Mouse (Mus musculus): Measurements from ENCODE around the gene Prtn3. TPM values are rescaled to one million over a fixed set of nuclear protein-coding genes. Genes with fewer than 3 reads are reported as not detected.
"Not testable (repeated sequence)": the region's sequence is repeated elsewhere in the genome, so short reads cannot be mapped to it uniquely, and the experiment has no call there.

Gene Prtn3
- polyA plus RNA-seq, 1 experiment, result not detected

GRCm38 (mm10) chr10:79873313-79873712 lies 963 bp upstream of the Prtn3 start:
- Histone ChIP-seq H3K4me3 (ENCODE audit: insufficient read depth, low read length) (no peak overlapping the region), H3K4me1 (ENCODE audit: control insufficient read depth, insufficient read depth, low read length) (peaks cover 11% of the 10 kb centered on the region), H3K27ac (ENCODE audit: insufficient read depth, low read depth, low read length) (no peak overlapping the region)
- TF ChIP-seq CTCF (IDR thresholded peaks at IDR 0.05; ENCODE audit: low read depth, low read length) (no peak), POLR2A (IDR thresholded peaks at IDR 0.05; ENCODE audit: borderline replicate concordance, low read depth, low read length) (no peak)

GRCm38 (mm10) chr10:79873715-79874289 lies 474 bp upstream of the Prtn3 start:
- Histone ChIP-seq H3K27ac (ENCODE audit: insufficient read depth, low read depth, low read length) (no peak overlapping the region), H3K4me1 (ENCODE audit: control insufficient read depth, insufficient read depth, low read length) (peaks cover 15% of the 10 kb centered on the region), H3K4me3 (ENCODE audit: insufficient read depth, low read length) (peak overlapping the region; percentile 60)
- TF ChIP-seq CTCF (IDR thresholded peaks at IDR 0.05; ENCODE audit: low read depth, low read length) (no peak), POLR2A (IDR thresholded peaks at IDR 0.05; ENCODE audit: borderline replicate concordance, low read depth, low read length) (no peak)

GRCm38 (mm10) chr10:79877174-79877573 lies 2.9 kb downstream of the Prtn3 start:
- no peak for TF ChIP-seq POLR2A (IDR thresholded peaks at IDR 0.05; ENCODE audit: borderline replicate concordance, low read depth, low read length)
- no peak for TF ChIP-seq CTCF (IDR thresholded peaks at IDR 0.05; ENCODE audit: low read depth, low read length)
- Histone ChIP-seq H3K4me3 (ENCODE audit: insufficient read depth, low read length) (0 out of 2 replicates have a peak overlapping the region, but pooled peaks have one; percentile 5), H3K4me1 (ENCODE audit: control insufficient read depth, insufficient read depth, low read length) (peaks cover 23% of the 10 kb centered on the region), H3K27ac (ENCODE audit: insufficient read depth, low read depth, low read length) (peak overlapping the region; percentile 76)

- Histone ChIP-seq H3K4me3 (ENCODE audit: insufficient read depth, low read length) (peak overlapping the region; percentile 30), H3K4me1 (ENCODE audit: control insufficient read depth, insufficient read depth, low read length) (peaks cover 24% of the 10 kb centered on the region), H3K27ac (ENCODE audit: insufficient read depth, low read depth, low read length) (peak overlapping the region; percentile 76)
- TF ChIP-seq CTCF (IDR thresholded peaks at IDR 0.05; ENCODE audit: low read depth, low read length) (no peak), POLR2A (IDR thresholded peaks at IDR 0.05; ENCODE audit: borderline replicate concordance, low read depth, low read length) (no peak)
These were observed 3.5 kb downstream of the Prtn3 start for GRCm38 (mm10) chr10:79877757-79878156.

GRCm38 (mm10) chr10:79879527-79879926 lies 5.3 kb downstream of the Prtn3 start:
- Histone ChIP-seq H3K4me1 (ENCODE audit: control insufficient read depth, insufficient read depth, low read length) (peaks cover 40% of the 10 kb centered on the region), H3K27ac (ENCODE audit: insufficient read depth, low read depth, low read length) (no peak overlapping the region), H3K4me3 (ENCODE audit: insufficient read depth, low read length) (no peak overlapping the region)
- TF ChIP-seq POLR2A (IDR thresholded peaks at IDR 0.05; ENCODE audit: borderline replicate concordance, low read depth, low read length) (no peak), CTCF (IDR thresholded peaks at IDR 0.05; ENCODE audit: low read depth, low read length) (no peak)

- Histone ChIP-seq H3K4me3 (ENCODE audit: insufficient read depth, low read length) (no peak overlapping the region), H3K27ac (ENCODE audit: insufficient read depth, low read depth, low read length) (no peak overlapping the region), H3K4me1 (ENCODE audit: control insufficient read depth, insufficient read depth, low read length) (peaks cover 46% of the 10 kb centered on the region)
These were observed 6.4 kb downstream of the Prtn3 start for GRCm38 (mm10) chr10:79880721-79881120.

GRCm38 (mm10) chr10:79881981-79882380 lies 7.7 kb downstream of the Prtn3 start:
- Histone ChIP-seq H3K4me3 (ENCODE audit: insufficient read depth, low read length) (no peak overlapping the region), H3K4me1 (ENCODE audit: control insufficient read depth, insufficient read depth, low read length) (peaks cover 40% of the 10 kb centered on the region), H3K27ac (ENCODE audit: insufficient read depth, low read depth, low read length) (no peak overlapping the region)
- TF ChIP-seq CTCF (IDR thresholded peaks at IDR 0.05; ENCODE audit: low read depth, low read length), result no peak

More at GRCm38 (mm10) chr10:79880721-79881120, 6.4 kb downstream of the Prtn3 start:
- TF ChIP-seq POLR2A (IDR thresholded peaks at IDR 0.05; ENCODE audit: borderline replicate concordance, low read depth, low read length) (no peak), CTCF (IDR thresholded peaks at IDR 0.05; ENCODE audit: low read depth, low read length) (no peak)

- no peak for TF ChIP-seq POLR2A (IDR thresholded peaks at IDR 0.05; ENCODE audit: borderline replicate concordance, low read depth, low read length)
- peak; percentile 69 for TF ChIP-seq CTCF (IDR thresholded peaks at IDR 0.05; ENCODE audit: low read depth, low read length)
- H3K4me3 ChIP-seq (ENCODE audit: insufficient read depth, low read length), result no peak overlapping the region
- peaks cover 33% of the 10 kb centered on the region for H3K4me1 ChIP-seq (ENCODE audit: control insufficient read depth, insufficient read depth, low read length)
- H3K27ac ChIP-seq (ENCODE audit: insufficient read depth, low read depth, low read length), result no peak overlapping the region
These were observed 9.2 kb downstream of the Prtn3 start for GRCm38 (mm10) chr10:79883297-79884084.

GRCm38 (mm10) chr10:79884446-79884845 lies 10.2 kb downstream of the Prtn3 start:
- Histone ChIP-seq H3K4me3 (ENCODE audit: insufficient read depth, low read length) (no peak overlapping the region), H3K4me1 (ENCODE audit: control insufficient read depth, insufficient read depth, low read length) (peaks cover 28% of the 10 kb centered on the region), H3K27ac (ENCODE audit: insufficient read depth, low read depth, low read length) (no peak overlapping the region)
- TF ChIP-seq CTCF (IDR thresholded peaks at IDR 0.05; ENCODE audit: low read depth, low read length) (no peak), POLR2A (IDR thresholded peaks at IDR 0.05; ENCODE audit: borderline replicate concordance, low read depth, low read length) (no peak)

GRCm38 (mm10) chr10:79884938-79885337 lies 10.7 kb downstream of the Prtn3 start:
- not testable (repeated sequence) for H3K27ac ChIP-seq (ENCODE audit: insufficient read depth, low read depth, low read length)
- H3K4me1 ChIP-seq (ENCODE audit: control insufficient read depth, insufficient read depth, low read length), result peaks cover 28% of the 10 kb centered on the region

More at GRCm38 (mm10) chr10:79884938-79885337, 10.7 kb downstream of the Prtn3 start:
- not testable (repeated sequence) for H3K4me3 ChIP-seq (ENCODE audit: insufficient read depth, low read length)
